ENCODE assay signal across 23 mouse cellular contexts in genomic region chr1:188354726-188355125, GRCm38 (mm10).
A peak's percentile ranks its signal among the peaks of the same experiment; 100 is the strongest.
DNase-seq lines count a peak whose midpoint lies in the region; ATAC-seq and TF ChIP-seq lines count a peak whose summit lies in the region.
"Had no signal": no experiment of that assay in that cellular context is flagged by ENCODE, and none has a peak within 500 bp of the region (broad histone marks: within the 10 kb centered on the region; RNA-seq: fewer than 3 reads in every experiment).

No protein-coding gene starts in this region.

- H3K27ac ChIP-seq in thymus, adult 2 months (ENCODE audit: control insufficient read depth, insufficient read depth, low read length), result no peak overlapping the region
- H3K27ac ChIP-seq: embryonic facial prominence, embryonic 12.5 days; forebrain, embryonic 13.5 days; heart, embryonic 10.5 days; hindbrain, embryonic 15.5 days had no signal

- ATAC-seq in hematopoietic stem cell, adult 5-6 weeks (replicated peaks in 1 of 2; ENCODE audit: insufficient read depth in 1 of 2, low FRiP score in 2 of 2, low TSS enrichment in 1 of 2, low read depth in 1 of 2, poor library complexity in 2 of 2, severe bottlenecking in 2 of 2), result peak; percentile 39 to 49
- ATAC-seq: forebrain, embryonic 13.5 days; liver, postnatal 0 days had no signal

- DNase-seq in cerebellum, postnatal 14 days, result peak; percentile 25 to 46
- no peak for DNase-seq in cerebellum, adult 9-10 months
- peak; percentile 85 for DNase-seq in Muller cell, postnatal 12 days (ENCODE audit: inconsistent ontology term)
- DNase-seq in adrenal gland, postnatal 36 days, result peak; percentile 31 to 35
- no peak for DNase-seq in testis, postnatal 10 days (ENCODE audit: low spot score)
- DNase-seq in right cerebral cortex, postnatal 4 days, result no peak
- DNase-seq in thymus, adult 2 months, result no peak
- DNase-seq: cerebellum, adult 8-10 months; heart, postnatal 4 days; kidney, adult 8-10 months; kidney, postnatal 10 days; liver, postnatal 0 days; lung, postnatal 10 days; midbrain, embryonic 14.5 days; right cerebral cortex, postnatal 25 days; thymus, adult 18-20 months; thymus, postnatal 4 days had no signal

- no peaks in the 10 kb centered on the region for H3K4me1 ChIP-seq in thymus, adult 2 months (replicated peaks; ENCODE audit: control insufficient read depth, insufficient read depth, low read length)
- H3K4me1 ChIP-seq: embryonic facial prominence, embryonic 12.5 days; forebrain, embryonic 13.5 days; heart, embryonic 10.5 days; hindbrain, embryonic 15.5 days had no signal

- H3K4me3 ChIP-seq in thymus, adult 2 months (ENCODE audit: control insufficient read depth, insufficient read depth, low read length), result no peak overlapping the region
- H3K4me3 ChIP-seq: embryonic facial prominence, embryonic 12.5 days; erythroblast, embryonic 14.5 days; forebrain, embryonic 13.5 days; heart, embryonic 10.5 days; hindbrain, embryonic 15.5 days had no signal

- H3K36me3 ChIP-seq in thymus, adult 2 months (ENCODE audit: control insufficient read depth, insufficient read depth, low read length), result no peaks in the 10 kb centered on the region
- H3K36me3 ChIP-seq: embryonic facial prominence, embryonic 12.5 days; heart, embryonic 10.5 days; hindbrain, embryonic 15.5 days had no signal

- no peak for TF ChIP-seq POLR2A in thymus, adult 2 months (IDR thresholded peaks at IDR 0.05; ENCODE audit: control insufficient read depth, extremely low read depth, insufficient read depth, low read length, poor library complexity)

- no peak for TF ChIP-seq CTCF in thymus, adult 2 months (IDR thresholded peaks at IDR 0.05; ENCODE audit: borderline replicate concordance, control insufficient read depth, extremely low read depth, insufficient read depth, low read length, poor library complexity)

- WGBS in thymus, adult 2 months, result 72% methylated on average over 2 of the region's 2 CpGs

- no peaks in the 10 kb centered on the region for H3K27me3 ChIP-seq in thymus, adult 2 months (ENCODE audit: control insufficient read depth, insufficient read depth, low read length)
- H3K27me3 ChIP-seq: embryonic facial prominence, embryonic 12.5 days; forebrain, embryonic 13.5 days; hindbrain, embryonic 15.5 days had no signal

Comparison
In these comparisons a context has a peak if more than half of its experiments do, and no peak if none do; other contexts are left out.
1. DNase-seq: peak in cerebellum, postnatal 14 days (2 of 2), Muller cell, postnatal 12 days (single experiment) and adrenal gland, postnatal 36 days (2 of 2); none in cerebellum, adult 9-10 months (single experiment), testis, postnatal 10 days (single experiment), right cerebral cortex, postnatal 4 days (single experiment) and thymus, adult 2 months (single experiment).